Mouse (Mus musculus): Measurements from ENCODE around the gene Aff4.

GRCm38 (mm10) chr11:53335505-53336181, 15.0 kb upstream of the Aff4 start:
- TF ChIP-seq CTCF (IDR thresholded peaks at IDR 0.05; ENCODE audit: low read depth) (no peak), EP300 (IDR thresholded peaks at IDR 0.05; ENCODE audit: low read depth) (no peak)

Data from liver, embryonic 14.5 days (tissue).